Comparison of ENCODE assay signal across 7 mouse cellular contexts in the genomic region with DNA sequence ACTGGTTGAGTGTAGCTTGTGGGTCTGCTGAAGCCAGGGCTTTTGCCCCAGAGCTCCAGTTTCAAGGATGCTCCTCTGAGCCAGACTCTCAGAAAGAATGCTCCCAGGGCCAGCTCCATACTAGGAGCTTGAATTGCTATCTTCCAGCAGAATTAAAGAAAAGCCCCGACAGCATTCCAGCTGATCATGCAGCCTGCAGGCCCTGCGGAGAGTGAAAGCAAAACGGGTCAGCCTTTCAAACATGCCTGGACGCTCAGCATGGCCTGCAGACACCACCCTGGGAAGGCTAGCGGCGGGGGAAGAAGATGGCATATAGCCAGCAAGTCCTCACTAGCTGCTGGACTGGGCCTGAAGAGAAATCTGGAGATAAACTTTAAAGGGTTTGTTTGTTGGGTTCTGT. TPM values are rescaled to one million over a fixed set of nuclear protein-coding genes. Genes with fewer than 3 reads are reported as not detected.
DNase-seq lines count a peak whose midpoint lies in the region; ATAC-seq and TF ChIP-seq lines count a peak whose summit lies in the region.

No protein-coding gene starts in this region.

- no peak for ATAC-seq in hindbrain, embryonic 16.5 days
- no peak for ATAC-seq in midbrain, embryonic 14.5 days (ENCODE audit: low FRiP score, low TSS enrichment)

- peak in 1 of 2 experiments; percentile 33 for DNase-seq in left cerebral cortex, adult 2 months (ENCODE audit: extremely low spot score in 1 of 2, low spot score in 2 of 2)
- DNase-seq in left cerebral cortex, postnatal 14 days (ENCODE audit: low spot score in 2 of 2): no peak
- DNase-seq in heart, adult 18-20 months: peak; percentile 56 to 62
- DNase-seq in midbrain, embryonic 14.5 days: peak; percentile 38
- DNase-seq in thymus, postnatal 36 days: no peak
- no peak for DNase-seq in spleen, postnatal 10 days (ENCODE audit: low spot score in 2 of 2)

- 27% methylated on average over 6 of the region's 6 CpGs for WGBS in hindbrain, embryonic 16.5 days
- 35% methylated on average over 6 of the region's 6 CpGs for WGBS in midbrain, embryonic 14.5 days

- no peaks in the 10 kb centered on the region for H3K9me3 ChIP-seq in hindbrain, embryonic 16.5 days (ENCODE audit: control insufficient read depth, low read length)
- H3K9me3 ChIP-seq in midbrain, embryonic 14.5 days (ENCODE audit: control insufficient read depth, low read length): no peaks in the 10 kb centered on the region

- no peaks in the 10 kb centered on the region for H3K27me3 ChIP-seq in hindbrain, embryonic 16.5 days (replicated peaks; ENCODE audit: control insufficient read depth, insufficient read depth, low read length)
- no peaks in the 10 kb centered on the region for H3K27me3 ChIP-seq in midbrain, embryonic 14.5 days (ENCODE audit: control insufficient read depth, insufficient read depth, low read length)

- intact Hi-C loops in left cerebral cortex, adult 2 months (cut with DNase I): no loop called here
- intact Hi-C loops in left cerebral cortex, postnatal 14 days (cut with DNase I): loop anchor here (5.0 kb wide), 1 partner anchor 55 kb away; a partner anchor contains a TSS

- no peak overlapping the region for H3K4me2 ChIP-seq in hindbrain, embryonic 16.5 days (ENCODE audit: low read length)
- no peak overlapping the region for H3K4me2 ChIP-seq in midbrain, embryonic 14.5 days (ENCODE audit: low read length)

- H3K9ac ChIP-seq in hindbrain, embryonic 16.5 days (ENCODE audit: low read depth, low read length): peak overlapping the region; percentile 24; the same call in 1 of the 2 replicates
- H3K9ac ChIP-seq in midbrain, embryonic 14.5 days (replicated peaks; ENCODE audit: low read length): no peak overlapping the region

- TF ChIP-seq CTCF in left cerebral cortex, adult 2 months (IDR thresholded peaks at IDR 0.05): no peak

- no peaks in the 10 kb centered on the region for H3K36me3 ChIP-seq in hindbrain, embryonic 16.5 days (ENCODE audit: control insufficient read depth, insufficient read depth, low read length)
- no peaks in the 10 kb centered on the region for H3K36me3 ChIP-seq in midbrain, embryonic 14.5 days (ENCODE audit: control insufficient read depth, insufficient read depth, low read length)

- H3K4me3 ChIP-seq in left cerebral cortex, adult 2 months: 0 out of 2 replicates have a peak overlapping the region, but pooled peaks have one; percentile 6
- H3K4me3 ChIP-seq in hindbrain, embryonic 16.5 days (ENCODE audit: low read length): no peak overlapping the region
- no peak overlapping the region for H3K4me3 ChIP-seq in midbrain, embryonic 14.5 days (replicated peaks; ENCODE audit: low read depth, low read length)

- H3K4me1 ChIP-seq in hindbrain, embryonic 16.5 days (ENCODE audit: control insufficient read depth, insufficient read depth, low read depth, low read length): peaks cover 26% of the 10 kb centered on the region
- peaks cover 10% of the 10 kb centered on the region for H3K4me1 ChIP-seq in midbrain, embryonic 14.5 days (ENCODE audit: control insufficient read depth, insufficient read depth, low read length)

- H3K27ac ChIP-seq in left cerebral cortex, adult 2 months: peak overlapping the region; percentile 75
- H3K27ac ChIP-seq in hindbrain, embryonic 16.5 days (ENCODE audit: low read depth, low read length): peak overlapping the region; percentile 30
- no peak overlapping the region for H3K27ac ChIP-seq in midbrain, embryonic 14.5 days (replicated peaks; ENCODE audit: low read depth, low read length)

RNA-seq across cellular contexts. Expression of a gene that starts 55.0 kb away (rescaled TPM):
- 100 to 1,000 TPM; 174 to 176 TPM for total RNA-seq in left cerebral cortex, adult 2 months (2021)
- total RNA-seq in left cerebral cortex, postnatal 14 days (2021): 100 to 1,000 TPM; 287 to 288 TPM
- 10 to 100 TPM; 11.2 to 12.2 TPM for total RNA-seq in heart, adult 18-20 months (2021)
- 61.9 and 65.1 TPM in 2 replicates for polyA plus RNA-seq in hindbrain, embryonic 16.5 days (2015; fragmentation: Nextera tagmentation; extraction: Ambion mirVana)
- polyA plus RNA-seq in midbrain, embryonic 14.5 days (2014; fragmentation: Nextera tagmentation; extraction: Ambion mirVana): 48.6 and 57.0 TPM in 2 replicates

Comparison
In these comparisons a context has a peak if more than half of its experiments do, and no peak if none do; other contexts are left out.
1. DNase-seq: peak in heart, adult 18-20 months (2 of 2) and midbrain, embryonic 14.5 days (single experiment); none in left cerebral cortex, postnatal 14 days (0 of 2), thymus, postnatal 36 days (0 of 2) and spleen, postnatal 10 days (0 of 2).
2. RNA of a gene that starts 55.0 kb away (total RNA-seq): 287 to 288 TPM in left cerebral cortex, postnatal 14 days and 174 to 176 TPM in left cerebral cortex, adult 2 months; 11.2 to 12.2 TPM in heart, adult 18-20 months; every median in the first group is over 10 times any median in the second.